Mouse (Mus musculus) intestine, postnatal 0 days (tissue): ENCODE measurements around the gene Gatm. TPM values are rescaled to one million over a fixed set of nuclear protein-coding genes. Genes with fewer than 3 reads are reported as not detected.
A peak's percentile ranks its signal among the peaks of the same experiment; 100 is the strongest.

ENCODE experiments used
- ATAC-seq: fragments of 200-750 bp; cut with Nextera tagmentation; 2 replicates; pipeline ENCODE4 v1.8.0; 2017; ENCODE audit warnings: mild to moderate bottlenecking, moderate TSS enrichment, moderate library complexity
- H3K27ac ChIP-seq: fragments of 300-500 bp; sonication (generic); 2 replicates; pipeline ENCODE4 v1.5.1; 2014; ENCODE audit warnings: mild to moderate bottlenecking, low read depth, low read length, moderate library complexity
- H3K27me3 ChIP-seq: fragments of 300-500 bp; sonication (generic); replicated peaks from 2 replicates; pipeline ENCODE4 v1.6.1; 2014; ENCODE audit warnings: low read length, mixed read lengths; ENCODE audit not compliant: control insufficient read depth, insufficient read depth
- H3K36me3 ChIP-seq: fragments of 300-500 bp; sonication (generic); 2 replicates; pipeline ENCODE4 v1.6.1; 2014; ENCODE audit warnings: mild to moderate bottlenecking, moderate library complexity; ENCODE audit not compliant: control insufficient read depth, insufficient read depth
- H3K4me1 ChIP-seq: fragments of 300-500 bp; sonication (generic); replicated peaks from 2 replicates; pipeline ENCODE4 v1.6.1; 2014; ENCODE audit warnings: antibody characterized with exemption, low read length, mixed read lengths; ENCODE audit not compliant: control insufficient read depth, insufficient read depth
- H3K4me2 ChIP-seq: fragments of 300-500 bp; sonication (generic); replicated peaks from 2 replicates; pipeline ENCODE4 v1.6.1; 2014; ENCODE audit warnings: low read depth, mild to moderate bottlenecking, moderate library complexity
- H3K4me3 ChIP-seq: fragments of 300-500 bp; sonication (generic); 2 replicates; pipeline ENCODE4 v1.5.1; 2014; ENCODE audit warnings: low read depth, low read length
- H3K9ac ChIP-seq: fragments of 300-500 bp; sonication (generic); 2 replicates; pipeline ENCODE4 v1.6.1; 2014; ENCODE audit warnings: mild to moderate bottlenecking, low read depth, low read length
- H3K9me3 ChIP-seq: fragments of 300-500 bp; sonication (generic); 2 replicates; pipeline ENCODE4 v1.6.1; 2016; ENCODE audit warnings: mixed run types; ENCODE audit not compliant: control insufficient read depth
- CTCF ChIP-seq: sonication (generic); IDR thresholded peaks from 2 replicates; pipeline ENCODE4 v1.5.1; 2016; ENCODE audit warnings: low read depth, mild to moderate bottlenecking, control low read depth, antibody characterized with exemption, moderate library complexity
- WGBS: fragments of 180-500 bp; shearing (Covaris S2); extraction: QIAGEN DNeasy Blood & Tissue Kit; methylation state at CpG from one replicate; pipeline ENCODE4 v1.1.7; 2014; 5-methylcytosine and 5-hydroxymethylcytosine counted together
- polyA plus RNA-seq: library from polyadenylated mRNA; unstranded; fragments of >200 nt; fragmentation: Nextera tagmentation; extraction: Ambion mirVana; gene quantifications from 2 replicates; pipeline ENCODE4 v1.2.1, GENCODE M21; 2015

The Gatm gene
- polyA plus RNA-seq, 1 experiment from 2014 or later = 184 TPM

- ATAC-seq = no peak
- Histone ChIP-seq H3K4me3 (no peak overlapping the region), H3K4me2 (no peak overlapping the region)
Observed at GRCm38 (mm10) chr2:122617792-122618191, 6.7 kb upstream of the Gatm start.

GRCm38 (mm10) chr2:122616237-122616636, 5.1 kb upstream of the Gatm start:
- 73% methylated on average over 6 of the region's 6 CpGs for WGBS
- Histone ChIP-seq H3K9me3 (no peaks in the 10 kb centered on the region), H3K4me2 (no peak overlapping the region), H3K27me3 (no peaks in the 10 kb centered on the region; the same call in 1 of the 2 replicates), H3K27ac (no peak overlapping the region), H3K4me3 (no peak overlapping the region), H3K4me1 (no peaks in the 10 kb centered on the region), H3K9ac (no peak overlapping the region), H3K36me3 (no peaks in the 10 kb centered on the region)
- no peak for ATAC-seq
- no peak for TF ChIP-seq CTCF

More at GRCm38 (mm10) chr2:122617792-122618191, 6.7 kb upstream of the Gatm start:
- 80% methylated on average over 6 of the region's 6 CpGs for WGBS
- Histone ChIP-seq H3K36me3 (no peaks in the 10 kb centered on the region), H3K9ac (no peak overlapping the region), H3K27me3 (no peaks in the 10 kb centered on the region; the same call in 1 of the 2 replicates), H3K27ac (no peak overlapping the region), H3K9me3 (no peaks in the 10 kb centered on the region), H3K4me1 (no peaks in the 10 kb centered on the region)
- TF ChIP-seq CTCF = no peak

GRCm38 (mm10) chr2:122611654-122611973, 511 bp upstream of the Gatm start:
- ATAC-seq = no peak
- Histone ChIP-seq H3K27me3 (no peaks in the 10 kb centered on the region; the same call in 1 of the 2 replicates), H3K27ac (no peak overlapping the region), H3K9ac (0 out of 2 replicates have a peak overlapping the region, but pooled peaks have one; percentile 40), H3K4me3 (peak overlapping the region; percentile 49), H3K9me3 (no peaks in the 10 kb centered on the region), H3K4me2 (peak overlapping the region; percentile 87), H3K36me3 (no peaks in the 10 kb centered on the region), H3K4me1 (0 out of 2 replicates have a peak, but pooled peaks cover 3% of the 10 kb centered on the region)
- no peak for TF ChIP-seq CTCF
- WGBS = 86% methylated on average over 4 of the region's 4 CpGs

DNA sequence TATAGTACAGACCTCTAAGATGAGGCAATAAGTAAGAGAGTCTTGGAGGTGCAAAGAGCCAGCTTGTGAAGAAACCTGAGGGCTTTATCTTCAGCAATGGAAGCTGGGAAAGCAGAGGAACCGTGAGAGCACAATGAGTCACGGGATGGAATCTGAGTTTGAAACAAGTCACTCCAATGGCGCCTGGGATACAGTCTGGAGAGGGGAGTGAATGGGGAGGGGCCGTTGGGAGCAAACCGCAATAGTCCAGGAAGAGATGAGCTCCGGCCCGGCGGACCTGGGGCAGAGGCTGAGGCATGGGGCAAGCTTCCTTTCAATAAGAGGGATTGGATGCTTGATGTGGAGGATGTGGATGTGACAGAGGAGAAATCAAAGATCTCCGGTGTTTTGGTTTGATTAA, 2.3 kb downstream of the Gatm start:
- Histone ChIP-seq H3K4me3 (no peak overlapping the region), H3K4me2 (no peak overlapping the region), H3K9ac (no peak overlapping the region), H3K27ac (no peak overlapping the region), H3K27me3 (no peaks in the 10 kb centered on the region; the same call in 1 of the 2 replicates), H3K36me3 (no peaks in the 10 kb centered on the region), H3K9me3 (no peaks in the 10 kb centered on the region), H3K4me1 (0 out of 2 replicates have a peak, but pooled peaks cover 3% of the 10 kb centered on the region)
- TF ChIP-seq CTCF = no peak
- ATAC-seq = no peak
- WGBS = 77% methylated on average over 9 of the region's 9 CpGs

- no peaks in the 10 kb centered on the region for H3K27me3 ChIP-seq
Observed at GRCm38 (mm10) chr2:122605829-122606228, 5.3 kb downstream of the Gatm start.

GRCm38 (mm10) chr2:122601354-122601753, 9.7 kb downstream of the Gatm start:
- 74% methylated on average over 2 of the region's 2 CpGs for WGBS
- Histone ChIP-seq H3K27me3 (no peaks in the 10 kb centered on the region), H3K4me3 (no peak overlapping the region), H3K36me3 (0 out of 2 replicates have a peak, but pooled peaks cover 3% of the 10 kb centered on the region), H3K4me2 (no peak overlapping the region), H3K9ac (no peak overlapping the region), H3K9me3 (no peaks in the 10 kb centered on the region), H3K27ac (no peak overlapping the region), H3K4me1 (no peaks in the 10 kb centered on the region)
- ATAC-seq = no peak
- TF ChIP-seq CTCF = no peak

More at GRCm38 (mm10) chr2:122605829-122606228, 5.3 kb downstream of the Gatm start:
- H3K9ac ChIP-seq = no peak overlapping the region
- WGBS = 62% methylated on average over 5 of the region's 5 CpGs
- ATAC-seq = peak; percentile 64
- no peaks in the 10 kb centered on the region for H3K9me3 ChIP-seq
- no peak overlapping the region for H3K27ac ChIP-seq
- H3K4me2 ChIP-seq = no peak overlapping the region
- TF ChIP-seq CTCF = no peak
- 0 out of 2 replicates have a peak, but pooled peaks cover 3% of the 10 kb centered on the region for H3K4me1 ChIP-seq
- H3K36me3 ChIP-seq = no peaks in the 10 kb centered on the region
- no peak overlapping the region for H3K4me3 ChIP-seq

- H3K4me3 ChIP-seq = no peak overlapping the region
- no peak overlapping the region for H3K4me2 ChIP-seq
- no peaks in the 10 kb centered on the region for H3K4me1 ChIP-seq
- WGBS = 71% methylated on average over 2 of the region's 2 CpGs
- H3K9ac ChIP-seq = no peak overlapping the region
- H3K36me3 ChIP-seq = 0 out of 2 replicates have a peak, but pooled peaks cover 3% of the 10 kb centered on the region
- no peaks in the 10 kb centered on the region for H3K27me3 ChIP-seq
- H3K27ac ChIP-seq = no peak overlapping the region
- no peak for TF ChIP-seq CTCF
- no peaks in the 10 kb centered on the region for H3K9me3 ChIP-seq
- no peak for ATAC-seq
Observed at GRCm38 (mm10) chr2:122599736-122600135, 11.4 kb downstream of the Gatm start.
